Mouse (Mus musculus): Measurements from ENCODE around the gene Aif1l. TPM values are rescaled to one million over a fixed set of nuclear protein-coding genes. Genes with fewer than 3 reads are reported as not detected.

Gene Aif1l
- polyA plus RNA-seq, 1 experiment: 9.2 TPM

- DNase-seq (ENCODE audit: extremely low spot score in 1 of 2, low spot score in 1 of 2): no peak
Measured at GRCm38 (mm10) chr2:31998443-31998842, 48.5 kb downstream of the Aif1l start.

GRCm38 (mm10) chr2:32008311-32008710 is 58.4 kb downstream of the Aif1l start:
- DNase-seq (ENCODE audit: extremely low spot score in 1 of 2, low spot score in 1 of 2): no peak

GRCm38 (mm10) chr2:32008716-32009115 is 58.8 kb downstream of the Aif1l start:
- no peak for DNase-seq (ENCODE audit: extremely low spot score in 1 of 2, low spot score in 1 of 2)

GRCm38 (mm10) chr2:32019704-32020103 is 69.8 kb downstream of the Aif1l start:
- no peak for DNase-seq (ENCODE audit: extremely low spot score in 1 of 2, low spot score in 1 of 2)

- no peak for DNase-seq (ENCODE audit: extremely low spot score in 1 of 2, low spot score in 1 of 2)
Measured at GRCm38 (mm10) chr2:32020229-32020628, 70.3 kb downstream of the Aif1l start.

Other genes starting within 250 kb of the Aif1l start
- not detected in 2 replicates for gene Qrfp, start 139.6 kb upstream of the Aif1l start, polyA plus RNA-seq (2012; rRNA removed)
- gene Fibcd1, start 104.1 kb upstream of the Aif1l start, polyA plus RNA-seq (2012; rRNA removed): 8.0 and 9.0 TPM in 2 replicates
- 3.3 and 4.6 TPM in 2 replicates for gene Lamc3, start 62.8 kb upstream of the Aif1l start, polyA plus RNA-seq (2012; rRNA removed)
- gene Nup214, start 24.3 kb downstream of the Aif1l start, polyA plus RNA-seq (2012; rRNA removed): 33.2 and 44.4 TPM in 2 replicates
- 3.2 and 3.7 TPM in 2 replicates for gene Fam78a, start 134.7 kb downstream of the Aif1l start, polyA plus RNA-seq (2012; rRNA removed)
- gene Plpp7, start 145.4 kb downstream of the Aif1l start, polyA plus RNA-seq (2012; rRNA removed): 31.8 and 34.6 TPM in 2 replicates
- gene Prrc2b, start 200.9 kb downstream of the Aif1l start, polyA plus RNA-seq (2012; rRNA removed): 106 and 118 TPM in 2 replicates

All from frontal cortex, adult 2 months (tissue).